Mouse (Mus musculus): Measurements from ENCODE around the gene Vrk3. TPM values are rescaled to one million over a fixed set of nuclear protein-coding genes. Genes with fewer than 3 reads are reported as not detected.

Vrk3 gene
- total and polyA plus RNA-seq, 3 experiments: 23.3 to 36.3 (median 26.7) TPM

DNA sequence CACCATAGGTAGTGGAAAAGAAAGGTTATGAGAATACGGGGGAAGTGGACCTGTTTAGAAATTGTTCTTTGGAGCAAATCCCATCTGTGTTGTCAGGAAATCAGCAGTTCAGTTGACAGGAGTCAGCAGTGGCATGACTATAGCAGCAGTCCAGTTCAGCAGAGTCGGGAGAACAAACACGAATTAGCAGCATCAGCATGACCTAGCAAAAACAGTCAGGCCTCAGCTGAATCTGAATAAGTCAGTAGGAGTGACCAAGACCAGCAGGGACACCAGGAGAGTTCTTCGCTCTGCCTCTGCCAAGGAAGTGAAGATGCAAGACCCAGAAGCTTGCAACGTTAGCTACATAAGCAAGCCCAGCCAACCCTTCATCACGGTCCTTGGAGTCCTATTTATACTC is 44.6 kb downstream of the Vrk3 start:
- 71% methylated on average over 6 of the region's 6 CpGs for WGBS
- no peak overlapping the region for H3K9ac ChIP-seq (ENCODE audit: low read depth, low read length)
- H3K27me3 ChIP-seq (ENCODE audit: control insufficient read depth, insufficient read depth, low read length): no peaks in the 10 kb centered on the region
- no peak for TF ChIP-seq CTCF (IDR thresholded peaks at IDR 0.05)
- no peak for TF ChIP-seq POLR2A (IDR thresholded peaks at IDR 0.05; ENCODE audit: insufficient read depth, low read depth, low read length)
- TF ChIP-seq EP300 (IDR thresholded peaks at IDR 0.05; ENCODE audit: insufficient read depth, low read depth, low read length): no peak
- H3K4me1 ChIP-seq (ENCODE audit: control insufficient read depth, insufficient read depth, low read length): no peaks in the 10 kb centered on the region
- no peaks in the 10 kb centered on the region for H3K79me2 ChIP-seq (replicated peaks; ENCODE audit: control insufficient read depth, insufficient read depth, low read length)
- intact Hi-C loops (cut with DNase I): no loop called here
- no peak overlapping the region for H3K4me3 ChIP-seq
- no peaks in the 10 kb centered on the region for H3K36me3 ChIP-seq (ENCODE audit: control insufficient read depth, insufficient read depth, low read length)
- no peak overlapping the region for H3K27ac ChIP-seq
- DNase-seq: peak in 1 of 2 experiments; percentile 1

DNA sequence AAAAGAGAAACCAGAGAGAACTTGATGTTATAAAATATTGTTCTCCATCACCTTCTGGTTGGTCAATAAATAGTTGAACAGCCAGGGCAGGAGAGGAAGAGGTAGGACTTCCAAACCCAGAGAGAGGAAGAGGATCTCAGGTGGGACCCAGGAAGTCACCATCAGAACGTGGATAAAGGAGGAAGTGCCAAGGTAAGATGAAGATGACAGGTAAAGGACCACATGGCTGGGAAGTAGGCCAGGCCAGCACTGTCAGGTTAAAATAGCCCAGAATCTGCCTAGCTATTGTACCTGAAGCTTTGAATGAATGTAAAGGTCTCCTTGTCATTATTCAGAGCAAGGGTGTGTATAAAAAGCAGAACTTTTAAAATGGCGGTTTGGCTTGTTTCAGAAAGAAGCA is 60.7 kb downstream of the Vrk3 start:
- WGBS: 74% methylated on average over 2 of the region's 2 CpGs
- no peaks in the 10 kb centered on the region for H3K27me3 ChIP-seq (ENCODE audit: control insufficient read depth, insufficient read depth, low read length)
- H3K27ac ChIP-seq: no peak overlapping the region
- H3K79me2 ChIP-seq (replicated peaks; ENCODE audit: control insufficient read depth, insufficient read depth, low read length): no peaks in the 10 kb centered on the region
- no peak overlapping the region for H3K4me3 ChIP-seq
- no peak overlapping the region for H3K9ac ChIP-seq (ENCODE audit: low read depth, low read length)
- H3K36me3 ChIP-seq (ENCODE audit: control insufficient read depth, insufficient read depth, low read length): no peaks in the 10 kb centered on the region
- DNase-seq: peak; percentile 0 to 4
- intact Hi-C loops (cut with DNase I): no loop called here
- TF ChIP-seq POLR2A (IDR thresholded peaks at IDR 0.05; ENCODE audit: insufficient read depth, low read depth, low read length) (no peak), CTCF (IDR thresholded peaks at IDR 0.05) (no peak), EP300 (IDR thresholded peaks at IDR 0.05; ENCODE audit: insufficient read depth, low read depth, low read length) (no peak)
- H3K4me1 ChIP-seq (ENCODE audit: control insufficient read depth, insufficient read depth, low read length): 0 out of 2 replicates have a peak, but pooled peaks cover under 1% of the 10 kb centered on the region

DNA sequence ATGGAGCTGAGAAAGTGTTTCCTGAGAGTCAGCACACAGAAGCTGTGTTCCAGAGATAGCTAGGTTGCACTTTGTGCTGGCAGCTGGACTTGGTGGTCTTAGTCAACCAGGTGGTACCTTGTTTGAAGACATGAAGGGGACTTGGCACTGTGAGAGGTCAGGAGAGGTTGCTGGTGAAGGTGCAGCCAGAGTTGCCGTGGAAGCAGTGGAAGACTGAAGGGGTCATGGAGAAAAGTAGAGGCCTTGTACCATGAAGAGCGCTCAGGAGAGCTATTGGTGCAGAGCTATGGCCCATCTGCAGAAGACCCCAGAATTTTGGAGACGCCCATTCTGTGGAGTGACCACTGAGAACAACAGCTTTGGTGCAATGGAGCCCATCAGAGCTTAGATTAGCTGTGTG is 61.3 kb downstream of the Vrk3 start:
- peak; percentile 1 to 4 for DNase-seq
- Histone ChIP-seq H3K79me2 (replicated peaks; ENCODE audit: control insufficient read depth, insufficient read depth, low read length) (no peaks in the 10 kb centered on the region), H3K36me3 (ENCODE audit: control insufficient read depth, insufficient read depth, low read length) (no peaks in the 10 kb centered on the region), H3K9ac (ENCODE audit: low read depth, low read length) (no peak overlapping the region), H3K27me3 (ENCODE audit: control insufficient read depth, insufficient read depth, low read length) (no peaks in the 10 kb centered on the region), H3K4me1 (ENCODE audit: control insufficient read depth, insufficient read depth, low read length) (0 out of 2 replicates have a peak, but pooled peaks cover 3% of the 10 kb centered on the region), H3K4me3 (no peak overlapping the region), H3K27ac (no peak overlapping the region)
- TF ChIP-seq EP300 (IDR thresholded peaks at IDR 0.05; ENCODE audit: insufficient read depth, low read depth, low read length) (no peak), POLR2A (IDR thresholded peaks at IDR 0.05; ENCODE audit: insufficient read depth, low read depth, low read length) (no peak), CTCF (IDR thresholded peaks at IDR 0.05) (no peak)
- 85% methylated on average over 3 of the region's 3 CpGs for WGBS
- intact Hi-C loops (cut with DNase I): no loop called here

DNA sequence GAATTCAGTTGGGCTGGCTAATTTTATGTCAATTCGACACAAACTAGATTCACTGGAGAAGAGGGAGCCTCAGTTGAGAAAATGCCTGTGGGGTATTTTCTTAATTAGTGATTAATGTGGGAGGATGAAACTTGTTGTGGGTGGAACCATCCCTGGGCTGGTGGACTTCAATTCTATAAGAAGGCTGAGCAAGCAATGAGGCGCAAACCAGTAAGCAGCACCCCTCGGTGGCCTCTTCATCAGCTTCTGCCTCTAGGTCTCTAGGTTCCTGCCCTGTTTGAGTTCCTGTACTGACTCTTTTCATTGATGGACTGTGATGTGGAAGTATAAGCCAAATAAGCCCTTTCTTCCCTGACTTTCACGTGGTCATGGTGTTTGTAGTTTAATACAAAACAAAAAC is 62.2 kb downstream of the Vrk3 start:
- H3K27me3 ChIP-seq (ENCODE audit: control insufficient read depth, insufficient read depth, low read length): no peaks in the 10 kb centered on the region
- no peak overlapping the region for H3K27ac ChIP-seq
- no peaks in the 10 kb centered on the region for H3K36me3 ChIP-seq (ENCODE audit: control insufficient read depth, insufficient read depth, low read length)
- H3K9ac ChIP-seq (ENCODE audit: low read depth, low read length): no peak overlapping the region
- H3K4me3 ChIP-seq: no peak overlapping the region
- peak; percentile 1 to 3 for DNase-seq
- intact Hi-C loops (cut with DNase I): loop anchor here (10.0 kb wide), 1 partner anchor 436 kb away; no protein-coding TSS in a partner anchor
- H3K4me1 ChIP-seq (ENCODE audit: control insufficient read depth, insufficient read depth, low read length): peaks cover 4% of the 10 kb centered on the region; the same call in 1 of the 2 replicates
- no peak for TF ChIP-seq POLR2A (IDR thresholded peaks at IDR 0.05; ENCODE audit: insufficient read depth, low read depth, low read length)
- TF ChIP-seq EP300 (IDR thresholded peaks at IDR 0.05; ENCODE audit: insufficient read depth, low read depth, low read length): no peak
- no peak for TF ChIP-seq CTCF (IDR thresholded peaks at IDR 0.05)
- H3K79me2 ChIP-seq (replicated peaks; ENCODE audit: control insufficient read depth, insufficient read depth, low read length): no peaks in the 10 kb centered on the region
- WGBS: 85% methylated on average over 4 of the region's 4 CpGs

DNA sequence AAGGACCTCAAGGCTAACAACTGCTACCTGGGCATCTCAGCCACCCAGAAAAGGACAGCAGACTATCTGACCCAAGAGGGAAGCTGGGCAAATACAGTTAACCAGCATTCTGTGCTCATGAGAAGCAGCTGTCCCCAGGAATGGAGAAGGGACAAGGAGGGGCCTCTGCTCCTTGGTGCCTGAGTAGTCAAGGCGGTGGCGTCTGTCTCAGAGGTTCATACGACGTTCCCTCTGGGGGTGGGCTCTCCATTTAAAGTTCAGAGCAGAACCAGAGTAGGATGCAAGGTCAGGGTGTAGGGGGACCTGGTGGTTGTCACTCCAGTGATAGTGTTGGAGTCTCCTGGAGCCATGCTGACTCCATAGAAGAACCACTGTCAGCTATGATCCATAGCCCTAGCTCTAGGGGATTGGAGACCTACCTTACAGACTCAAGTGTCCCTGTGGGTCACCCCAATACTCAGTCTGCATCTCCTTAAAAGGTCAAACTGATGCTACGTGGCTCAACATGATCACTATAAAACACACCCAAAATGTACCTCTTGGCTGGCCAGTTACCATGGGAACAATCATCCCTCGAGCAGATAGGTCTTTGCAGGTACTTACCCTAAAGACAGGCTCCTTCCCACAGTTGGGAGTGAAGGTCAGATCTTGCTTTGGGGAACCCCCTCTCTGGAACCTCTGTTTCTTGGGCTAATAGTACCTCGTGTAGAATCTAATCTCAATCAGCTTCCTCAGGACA is 62.8 kb downstream of the Vrk3 start:
- Histone ChIP-seq H3K4me3 (no peak overlapping the region), H3K9ac (ENCODE audit: low read depth, low read length) (no peak overlapping the region), H3K36me3 (ENCODE audit: control insufficient read depth, insufficient read depth, low read length) (no peaks in the 10 kb centered on the region), H3K4me1 (ENCODE audit: control insufficient read depth, insufficient read depth, low read length) (peaks cover 4% of the 10 kb centered on the region; the same call in 1 of the 2 replicates), H3K27ac (no peak overlapping the region), H3K79me2 (replicated peaks; ENCODE audit: control insufficient read depth, insufficient read depth, low read length) (no peaks in the 10 kb centered on the region), H3K27me3 (ENCODE audit: control insufficient read depth, insufficient read depth, low read length) (no peaks in the 10 kb centered on the region)
- DNase-seq: peak; percentile 1 to 9
- WGBS: 80% methylated on average over 7 of the region's 7 CpGs
- intact Hi-C loops (cut with DNase I): loop anchor here (10.0 kb wide), 1 partner anchor 436 kb away; no protein-coding TSS in a partner anchor
- TF ChIP-seq POLR2A (IDR thresholded peaks at IDR 0.05; ENCODE audit: insufficient read depth, low read depth, low read length): no peak
- TF ChIP-seq EP300 (IDR thresholded peaks at IDR 0.05; ENCODE audit: insufficient read depth, low read depth, low read length): no peak
- TF ChIP-seq CTCF (IDR thresholded peaks at IDR 0.05): no peak
